Comparison of ENCODE assay signal across 9 mouse cellular contexts in genomic region chr9:64936508-64936907, GRCm38 (mm10). TPM values are rescaled to one million over a fixed set of nuclear protein-coding genes. Genes with fewer than 3 reads are reported as not detected.
DNase-seq lines count a peak whose midpoint lies in the region; ATAC-seq and TF ChIP-seq lines count a peak whose summit lies in the region.
"Had no signal": no experiment of that assay in that cellular context is flagged by ENCODE, and none has a peak within 500 bp of the region (broad histone marks: within the 10 kb centered on the region; RNA-seq: fewer than 3 reads in every experiment).

No protein-coding gene starts in this region.

- no peak overlapping the region for H3K27ac ChIP-seq in forebrain, embryonic 11.5 days (ENCODE audit: low read depth, low read length)
- H3K27ac ChIP-seq in forebrain, embryonic 16.5 days (ENCODE audit: low read length) = no peak overlapping the region
- H3K27ac ChIP-seq in embryonic facial prominence, embryonic 14.5 days (replicated peaks; ENCODE audit: low read depth, low read length) = no peak overlapping the region
- H3K27ac ChIP-seq in lung, embryonic 14.5 days (ENCODE audit: low read depth) = no peak overlapping the region
- H3K27ac ChIP-seq: heart, embryonic 15.5 days had no signal

- no peak overlapping the region for H3K4me3 ChIP-seq in forebrain, embryonic 11.5 days (ENCODE audit: low read depth, low read length)
- no peak overlapping the region for H3K4me3 ChIP-seq in forebrain, embryonic 16.5 days (replicated peaks; ENCODE audit: low read length)
- no peak overlapping the region for H3K4me3 ChIP-seq in embryonic facial prominence, embryonic 14.5 days (ENCODE audit: low read depth, low read length)
- no peak overlapping the region for H3K4me3 ChIP-seq in lung, embryonic 14.5 days (ENCODE audit: low read depth, low read length)
- H3K4me3 ChIP-seq: heart, embryonic 15.5 days had no signal

- no peaks in the 10 kb centered on the region for H3K36me3 ChIP-seq in forebrain, embryonic 11.5 days (ENCODE audit: control insufficient read depth, insufficient read depth, low read length)
- no peaks in the 10 kb centered on the region for H3K36me3 ChIP-seq in forebrain, embryonic 16.5 days (ENCODE audit: control insufficient read depth, insufficient read depth)
- no peaks in the 10 kb centered on the region for H3K36me3 ChIP-seq in embryonic facial prominence, embryonic 14.5 days (ENCODE audit: control insufficient read depth, insufficient read depth, low read length)
- no peaks in the 10 kb centered on the region for H3K36me3 ChIP-seq in lung, embryonic 14.5 days (ENCODE audit: insufficient read depth)
- H3K36me3 ChIP-seq: heart, embryonic 15.5 days had no signal

- H3K4me2 ChIP-seq in forebrain, embryonic 11.5 days (ENCODE audit: low read depth, low read length, severe bottlenecking) = no peak overlapping the region
- H3K4me2 ChIP-seq in forebrain, embryonic 16.5 days (ENCODE audit: low read length) = no peak overlapping the region
- no peak overlapping the region for H3K4me2 ChIP-seq in embryonic facial prominence, embryonic 14.5 days (ENCODE audit: low read depth, low read length)
- H3K4me2 ChIP-seq in lung, embryonic 14.5 days = no peak overlapping the region
- H3K4me2 ChIP-seq: heart, embryonic 15.5 days had no signal

- ATAC-seq in forebrain, embryonic 11.5 days (replicated peaks; ENCODE audit: low FRiP score) = 0 out of 2 replicates have a peak, but pooled peaks have one; percentile 24
- ATAC-seq in forebrain, embryonic 16.5 days = no peak
- ATAC-seq in embryonic facial prominence, embryonic 14.5 days (ENCODE audit: low read depth) = peak; percentile 32; the same call in 1 of the 2 replicates
- no peak for ATAC-seq in lung, embryonic 14.5 days (ENCODE audit: insufficient read depth)

- no peaks in the 10 kb centered on the region for H3K9me3 ChIP-seq in forebrain, embryonic 11.5 days (ENCODE audit: control insufficient read depth, low read length)
- no peaks in the 10 kb centered on the region for H3K9me3 ChIP-seq in forebrain, embryonic 16.5 days (ENCODE audit: control insufficient read depth, low read length)
- no peaks in the 10 kb centered on the region for H3K9me3 ChIP-seq in embryonic facial prominence, embryonic 14.5 days (ENCODE audit: control insufficient read depth, low read length)
- no peaks in the 10 kb centered on the region for H3K9me3 ChIP-seq in lung, embryonic 14.5 days (ENCODE audit: low read depth, low read length)
- H3K9me3 ChIP-seq: heart, embryonic 15.5 days had no signal

- H3K4me1 ChIP-seq in forebrain, embryonic 11.5 days (replicated peaks; ENCODE audit: control insufficient read depth, insufficient read depth, low read length) = no peaks in the 10 kb centered on the region
- no peaks in the 10 kb centered on the region for H3K4me1 ChIP-seq in forebrain, embryonic 16.5 days (replicated peaks; ENCODE audit: control insufficient read depth, insufficient read depth, low read length)
- 0 out of 2 replicates have a peak, but pooled peaks cover 6% of the 10 kb centered on the region for H3K4me1 ChIP-seq in embryonic facial prominence, embryonic 14.5 days (ENCODE audit: control insufficient read depth, insufficient read depth, low read length)
- H3K4me1 ChIP-seq in lung, embryonic 14.5 days (ENCODE audit: insufficient read depth) = peaks cover 14% of the 10 kb centered on the region; the same call in 1 of the 2 replicates

- 7% methylated on average over 6 of the region's 6 CpGs for WGBS in forebrain, embryonic 11.5 days
- WGBS in forebrain, embryonic 16.5 days = 6% methylated on average over 6 of the region's 6 CpGs
- whole genome bisulfite sequencing in embryonic facial prominence, embryonic 14.5 days = 0% methylated on average over 6 of the region's 6 CpGs
- 2% methylated on average over 6 of the region's 6 CpGs for WGBS in lung, embryonic 14.5 days

- peak; percentile 84 for TF ChIP-seq CTCF in lung, embryonic 14.5 days (IDR thresholded peaks at IDR 0.05; ENCODE audit: low read depth)

- no peak overlapping the region for H3K9ac ChIP-seq in forebrain, embryonic 11.5 days (ENCODE audit: low read length)
- no peak overlapping the region for H3K9ac ChIP-seq in forebrain, embryonic 16.5 days (replicated peaks; ENCODE audit: low read depth, low read length)
- H3K9ac ChIP-seq in embryonic facial prominence, embryonic 14.5 days (ENCODE audit: low read depth, low read length) = no peak overlapping the region
- H3K9ac ChIP-seq in lung, embryonic 14.5 days = no peak overlapping the region
- H3K9ac ChIP-seq: heart, embryonic 15.5 days had no signal

- no peaks in the 10 kb centered on the region for H3K27me3 ChIP-seq in forebrain, embryonic 11.5 days (ENCODE audit: control insufficient read depth, insufficient read depth, low read length)
- H3K27me3 ChIP-seq in forebrain, embryonic 16.5 days (replicated peaks; ENCODE audit: control insufficient read depth, insufficient read depth, low read length) = no peaks in the 10 kb centered on the region
- no peaks in the 10 kb centered on the region for H3K27me3 ChIP-seq in embryonic facial prominence, embryonic 14.5 days (replicated peaks; ENCODE audit: control insufficient read depth, insufficient read depth, low read length)
- no peaks in the 10 kb centered on the region; the same call in 1 of the 2 replicates for H3K27me3 ChIP-seq in lung, embryonic 14.5 days (ENCODE audit: insufficient read depth, low read length)
- H3K27me3 ChIP-seq: heart, embryonic 15.5 days had no signal

- peak; percentile 76 for DNase-seq in forebrain, embryonic 11.5 days (ENCODE audit: low spot score)
- DNase-seq in 3T3-L1 (ENCODE audit: low read depth, low spot score) = peak; percentile 78
- DNase-seq in adrenal gland, adult 2 months = peak; percentile 65
- peak; percentile 68 for DNase-seq in embryonic facial prominence, embryonic 14.5 days (ENCODE audit: low spot score)
- DNase-seq in kidney, postnatal 36 days = peak; percentile 63 to 84
- peak; percentile 88 for DNase-seq in lung, embryonic 14.5 days
- peak; percentile 62 to 79 for DNase-seq in spleen, postnatal 10 days (ENCODE audit: low spot score in 2 of 2)

RNA-seq across cellular contexts. Expression of gene Slc24a1, which starts 14.9 kb away (rescaled TPM):
- 0.05 and 0.07 TPM in 2 replicates for polyA plus RNA-seq in forebrain, embryonic 11.5 days (2014; fragmentation: Nextera tagmentation; extraction: Ambion mirVana)
- polyA plus RNA-seq in forebrain, embryonic 16.5 days (2015; fragmentation: Nextera tagmentation; extraction: Ambion mirVana) = 0.10 and 0.25 TPM in 2 replicates
- total RNA-seq in adrenal gland, adult 2 months (2021) = not detected
- not detected in 2 replicates for polyA plus RNA-seq in adrenal gland, adult 2 months (2012; rRNA removed)
- polyA plus RNA-seq in embryonic facial prominence, embryonic 14.5 days (2014; fragmentation: Nextera tagmentation; extraction: Ambion mirVana) = 0.09 TPM in 1 of 2 replicates, not detected in the other
- 0.04 and 0.09 TPM in 2 replicates for polyA plus RNA-seq in lung, embryonic 14.5 days (2014; fragmentation: Nextera tagmentation; extraction: Ambion mirVana)

RNA-seq across cellular contexts. Expression of gene Ints14, which starts 24.2 kb away (rescaled TPM):
- polyA plus RNA-seq in forebrain, embryonic 11.5 days (2014; fragmentation: Nextera tagmentation; extraction: Ambion mirVana) = 74.1 and 77.0 TPM in 2 replicates
- polyA plus RNA-seq in forebrain, embryonic 16.5 days (2015; fragmentation: Nextera tagmentation; extraction: Ambion mirVana) = 43.2 and 48.1 TPM in 2 replicates
- total RNA-seq in adrenal gland, adult 2 months (2021) = 10 to 100 TPM; 25.5 to 27.6 TPM
- polyA plus RNA-seq in adrenal gland, adult 2 months (2012; rRNA removed) = 7.5 and 9.9 TPM in 2 replicates
- polyA plus RNA-seq in embryonic facial prominence, embryonic 14.5 days (2014; fragmentation: Nextera tagmentation; extraction: Ambion mirVana) = 44.3 and 53.2 TPM in 2 replicates
- polyA plus RNA-seq in lung, embryonic 14.5 days (2014; fragmentation: Nextera tagmentation; extraction: Ambion mirVana) = 64.1 and 66.0 TPM in 2 replicates

Comparison
In these comparisons a context has a peak if more than half of its experiments do, and no peak if none do; other contexts are left out.
1. ATAC-seq: peak in forebrain, embryonic 11.5 days (single experiment) and embryonic facial prominence, embryonic 14.5 days (single experiment); none in forebrain, embryonic 16.5 days (single experiment) and lung, embryonic 14.5 days (single experiment).
2. Peak in every context shown above with its lines, with median percentiles within 50 percentile points of each other: DNase-seq.